Mouse (Mus musculus) layer of hippocampus, adult 9-11 months (tissue): ENCODE measurements around the gene D5Ertd579e.
A peak's percentile ranks its signal among the peaks of the same experiment; 100 is the strongest.

ENCODE experiments used
- DNase-seq: peaks from one replicate; pipeline ENCODE4 v3.0.0; 2022

D5Ertd579e gene

GRCm38 (mm10) chr5:36695461-36696231, at the start of gene D5Ertd579e:
TSS of gene D5Ertd579e (minus strand) at chr5:36696024.
- DNase-seq, result peak; percentile 95

- peak; percentile 62 for DNase-seq
These were observed 46.5 kb upstream of the D5Ertd579e start for GRCm38 (mm10) chr5:36742126-36742848.

GRCm38 (mm10) chr5:36739829-36740228, 44.0 kb upstream of the D5Ertd579e start:
- DNase-seq, result peak; percentile 39

GRCm38 (mm10) chr5:36738799-36739615, 43.2 kb upstream of the D5Ertd579e start:
- DNase-seq, result peak; percentile 93

GRCm38 (mm10) chr5:36737765-36738164, 41.9 kb upstream of the D5Ertd579e start:
- no peak for DNase-seq

GRCm38 (mm10) chr5:36736009-36736408, 40.2 kb upstream of the D5Ertd579e start:
- peak; percentile 30 for DNase-seq

- no peak for DNase-seq
These were observed 39.3 kb upstream of the D5Ertd579e start for GRCm38 (mm10) chr5:36735106-36735505.

- no peak for DNase-seq
These were observed 37.6 kb upstream of the D5Ertd579e start for GRCm38 (mm10) chr5:36733405-36733804.

GRCm38 (mm10) chr5:36731901-36732652, 36.3 kb upstream of the D5Ertd579e start:
- no peak for DNase-seq

- peak; percentile 31 for DNase-seq
These were observed 34.9 kb upstream of the D5Ertd579e start for GRCm38 (mm10) chr5:36730689-36731088.

GRCm38 (mm10) chr5:36729923-36730322, 34.1 kb upstream of the D5Ertd579e start:
- DNase-seq, result no peak

- DNase-seq, result no peak
These were observed 33.3 kb upstream of the D5Ertd579e start for GRCm38 (mm10) chr5:36729086-36729473.

GRCm38 (mm10) chr5:36728403-36729085, 32.7 kb upstream of the D5Ertd579e start:
- DNase-seq, result no peak

GRCm38 (mm10) chr5:36727776-36728175, 32.0 kb upstream of the D5Ertd579e start:
- DNase-seq, result no peak

GRCm38 (mm10) chr5:36727136-36727535, 31.3 kb upstream of the D5Ertd579e start:
- no peak for DNase-seq

- DNase-seq, result no peak
These were observed 30.6 kb upstream of the D5Ertd579e start for GRCm38 (mm10) chr5:36726387-36726801.

- DNase-seq, result no peak
These were observed 30.0 kb upstream of the D5Ertd579e start for GRCm38 (mm10) chr5:36725861-36726260.

GRCm38 (mm10) chr5:36724274-36724673, 28.4 kb upstream of the D5Ertd579e start:
- DNase-seq, result no peak

GRCm38 (mm10) chr5:36723356-36723755, 27.5 kb upstream of the D5Ertd579e start:
- no peak for DNase-seq

GRCm38 (mm10) chr5:36722415-36722856, 26.6 kb upstream of the D5Ertd579e start:
- no peak for DNase-seq

GRCm38 (mm10) chr5:36720710-36721375, 25.0 kb upstream of the D5Ertd579e start:
- DNase-seq, result no peak
